Mouse (Mus musculus) forelimb bud, embryonic 11.5 days (tissue): ENCODE data around the gene Zik1.
A peak's percentile ranks its signal among the peaks of the same experiment; 100 is the strongest.

ENCODE experiments used
- DNase-seq: peaks from one replicate; pipeline ENCODE4 v3.0.0-alpha.2; 2012; ENCODE audit warnings: low read depth, low spot score

The Zik1 gene

DNA sequence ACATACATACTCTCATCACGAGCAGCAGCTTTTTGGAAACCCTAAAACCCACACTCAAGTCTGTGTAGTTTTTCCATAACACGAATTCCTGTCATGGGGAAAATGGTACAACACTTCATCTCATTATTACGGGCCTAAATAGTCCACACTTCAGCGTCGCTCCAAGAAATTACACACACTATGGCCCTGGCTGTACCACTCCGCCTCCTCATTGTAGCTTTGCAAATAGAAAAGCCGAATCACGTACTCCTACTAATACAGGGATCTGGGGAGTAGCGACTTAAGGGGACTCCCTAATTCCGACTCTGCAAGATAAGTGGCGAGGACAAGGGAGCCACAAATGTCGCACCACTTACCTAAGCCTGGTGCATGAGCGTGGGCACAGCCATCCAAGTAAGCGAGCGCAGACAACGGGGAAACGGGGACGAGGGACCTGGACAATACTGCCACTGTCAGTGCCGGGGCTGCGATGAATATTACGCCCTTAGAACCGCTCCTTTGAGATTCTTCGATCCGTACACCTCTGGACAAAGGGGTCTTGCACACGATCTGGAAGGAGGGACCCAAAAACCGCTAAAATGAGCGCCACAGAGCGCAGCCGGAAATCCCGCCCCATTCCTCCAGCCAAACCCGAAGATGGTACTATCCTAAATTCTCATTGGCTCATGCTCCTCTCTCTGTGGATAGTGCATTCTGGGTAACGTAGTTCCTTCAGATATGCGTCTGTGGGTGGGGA is at the start of gene Zik1:
TSS of gene Zik1 (minus strand) at position 609 of the 736 bp plus-strand sequence.
- peak; percentile 90 for DNase-seq

DNA sequence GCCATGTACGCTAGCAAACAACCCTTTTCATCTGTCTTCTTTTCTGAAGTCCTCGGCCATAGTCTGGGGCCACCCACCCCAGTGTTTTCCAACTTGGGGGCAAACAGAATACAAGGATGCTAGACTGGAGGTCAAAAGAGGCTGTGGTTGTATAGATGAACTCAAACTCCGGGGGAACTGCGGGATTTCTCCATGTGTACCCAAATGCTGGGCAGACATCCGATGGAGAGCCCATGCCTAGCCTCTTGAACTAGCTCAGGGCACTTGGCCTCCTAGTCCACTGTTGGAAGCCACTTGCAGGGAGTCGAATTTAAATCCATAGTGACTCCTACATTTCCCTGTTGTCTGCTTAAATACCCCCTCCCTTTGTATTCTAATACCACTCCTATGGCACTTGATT is 384 bp upstream of the Zik1 start:
- DNase-seq, result no peak

DNA sequence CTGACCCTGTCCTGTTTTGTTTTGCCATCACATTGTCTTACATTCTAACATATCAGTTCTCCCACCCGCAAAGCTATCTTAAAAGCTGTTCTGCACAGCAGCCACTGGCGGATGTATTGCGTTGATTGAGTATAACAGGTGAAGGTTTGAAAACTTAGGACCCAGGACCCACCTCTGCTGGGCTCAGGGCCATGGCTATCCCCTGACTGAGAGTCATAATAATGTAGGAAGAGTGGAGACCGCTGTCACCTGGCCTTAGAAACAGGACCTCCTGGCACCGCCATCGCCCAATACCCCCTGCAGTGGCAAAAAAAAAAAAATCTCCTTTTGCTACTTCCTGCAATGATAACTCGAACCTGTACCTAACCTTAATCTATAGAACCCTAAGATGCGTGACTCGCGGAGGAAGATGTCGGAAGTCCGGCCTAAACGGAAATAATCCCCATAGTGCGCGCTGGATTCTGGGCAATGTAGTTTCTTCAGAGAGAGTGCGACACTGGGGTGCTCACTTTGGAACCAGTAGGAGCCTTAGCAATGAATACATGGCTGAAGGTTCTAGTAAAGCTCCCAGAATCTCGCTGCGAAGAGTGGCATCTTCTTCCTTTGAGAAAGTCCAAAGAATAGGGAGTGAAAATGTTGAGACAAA is 14.5 kb downstream of the Zik1 start:
- peak; percentile 30 for DNase-seq

DNA sequence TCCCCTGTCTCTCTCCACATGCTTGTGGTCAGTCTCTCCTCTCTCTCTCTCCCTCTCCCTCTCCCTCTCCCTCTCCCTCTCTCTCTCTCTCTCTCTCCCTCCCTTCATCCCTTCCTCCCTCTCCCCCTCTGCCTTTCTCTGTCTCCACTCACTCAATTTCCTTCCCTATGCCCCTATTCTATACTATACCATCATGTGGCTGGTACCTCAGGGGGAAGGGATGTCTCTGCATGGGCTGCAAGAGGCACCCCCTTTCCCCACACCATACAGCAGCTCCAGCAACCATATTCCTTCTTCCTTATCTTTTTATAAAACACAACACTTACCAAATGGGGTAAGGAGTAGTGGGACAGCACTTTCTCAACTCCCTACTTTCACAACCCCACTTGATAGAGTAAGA is 15.4 kb downstream of the Zik1 start:
- no peak for DNase-seq

DNA sequence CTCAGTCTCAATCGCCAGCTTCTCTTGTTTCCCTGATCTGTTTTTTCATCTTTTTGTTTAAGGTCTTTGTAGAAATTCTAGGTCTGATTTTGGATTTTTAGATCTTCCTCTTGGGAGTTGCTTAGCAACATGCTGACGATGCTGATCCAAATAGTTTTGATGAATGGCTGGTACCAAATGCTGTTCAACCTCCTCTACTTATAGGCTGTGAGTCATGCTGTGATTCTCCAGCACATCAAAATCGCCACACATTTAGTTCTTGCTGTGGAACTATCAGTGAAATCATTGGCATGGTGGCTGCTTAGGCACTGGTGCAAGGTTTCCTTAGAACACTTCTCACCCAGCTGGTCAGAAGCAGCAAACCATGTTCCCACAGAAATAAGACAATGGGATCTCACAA is 37.0 kb downstream of the Zik1 start:
- DNase-seq, result no peak

DNA sequence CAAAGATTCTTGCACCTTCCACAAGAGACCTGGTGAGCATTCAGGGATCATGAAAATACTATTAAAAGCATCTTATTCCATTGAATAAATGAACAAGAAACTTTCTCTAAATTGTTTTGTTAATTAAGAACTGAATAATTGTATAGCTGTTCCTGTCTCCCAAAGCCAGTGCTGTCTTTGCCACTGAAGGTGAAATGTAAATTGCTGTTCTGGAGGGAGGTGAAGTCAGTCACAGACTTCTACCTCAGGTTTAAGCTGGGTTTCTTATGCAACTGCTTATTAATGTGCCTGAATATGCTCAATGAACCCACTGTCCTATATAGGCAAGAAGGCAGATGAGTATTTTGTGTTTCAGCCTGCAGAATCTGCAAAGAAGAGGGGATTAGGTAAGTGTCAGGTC is 52.2 kb downstream of the Zik1 start, which contains the start of gene Vmn1r67:
TSS of gene Vmn1r67 (plus strand) at position 301 of the 400 bp plus-strand sequence.
- no peak for DNase-seq
